Mouse (Mus musculus): Measurements from ENCODE around the gene March7.

The March7 gene

DNA sequence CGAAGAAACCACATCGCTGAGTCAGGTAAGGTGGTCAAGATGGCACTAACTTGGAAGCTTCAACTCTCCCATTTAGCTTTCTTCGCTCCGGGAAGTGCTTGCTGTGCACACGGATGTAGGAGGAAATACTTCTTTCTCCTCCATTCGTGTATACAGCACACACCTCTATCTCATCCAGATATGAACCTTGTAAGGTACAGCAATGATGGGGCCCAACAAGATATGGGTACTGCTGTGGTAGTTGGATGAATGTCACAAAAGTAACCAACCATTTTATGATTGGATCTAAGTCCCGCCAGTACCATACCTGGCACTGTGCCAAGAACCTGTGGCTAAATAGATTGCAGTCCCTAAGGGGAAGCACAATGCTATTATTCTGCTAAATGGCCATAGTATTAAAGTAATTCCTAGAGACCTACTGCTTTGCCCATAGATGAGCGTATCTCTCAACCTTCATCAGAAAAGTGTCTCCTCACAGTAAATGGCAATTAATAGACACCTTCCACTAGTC, 75.5 kb downstream of the March7 start:
- DNase-seq (ENCODE audit: low spot score), result no peak

DNA sequence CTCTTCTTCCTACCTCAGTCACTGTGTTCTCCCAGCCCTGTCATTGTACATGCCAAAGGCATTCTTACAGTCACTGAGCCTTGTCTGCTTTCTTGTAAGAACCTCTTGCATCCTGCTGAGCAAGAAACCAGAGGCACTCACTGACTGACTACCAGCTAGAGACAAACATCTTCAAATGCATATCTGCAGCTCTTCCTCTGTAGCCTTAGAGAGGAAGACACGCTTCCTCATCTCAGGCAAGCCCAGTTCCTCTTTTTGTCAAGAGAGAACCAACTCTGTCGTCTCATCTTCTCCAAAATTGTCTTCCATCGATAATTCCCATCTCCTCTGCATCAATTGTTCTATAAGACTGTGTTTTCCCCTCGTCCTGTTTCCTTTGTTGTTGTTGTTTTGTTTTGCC, 78.9 kb downstream of the March7 start:
- no peak for DNase-seq (ENCODE audit: low spot score)

DNA sequence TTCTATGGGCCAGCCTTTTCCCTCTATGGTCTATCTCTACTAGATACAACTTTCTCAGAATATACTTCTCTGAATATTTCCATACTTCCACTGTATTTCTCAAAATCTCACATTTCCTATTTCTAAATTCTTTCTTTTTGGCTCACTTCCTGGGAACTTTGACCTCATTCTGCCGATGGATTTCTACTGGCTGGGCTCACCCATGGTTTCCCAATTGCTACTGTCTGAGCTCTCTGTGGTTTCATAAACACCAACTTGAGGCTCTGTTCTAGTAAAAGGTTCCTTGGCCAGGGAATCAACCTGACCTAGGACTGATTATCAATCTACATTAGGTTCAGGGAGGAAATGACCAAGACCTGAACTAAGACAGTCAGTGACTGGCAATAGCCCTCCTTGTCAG, 79.8 kb downstream of the March7 start:
- DNase-seq (ENCODE audit: low spot score), result no peak

GRCm38 (mm10) chr2:60291381-60291780, 81.7 kb downstream of the March7 start:
- no peak for DNase-seq (ENCODE audit: low spot score)

DNA sequence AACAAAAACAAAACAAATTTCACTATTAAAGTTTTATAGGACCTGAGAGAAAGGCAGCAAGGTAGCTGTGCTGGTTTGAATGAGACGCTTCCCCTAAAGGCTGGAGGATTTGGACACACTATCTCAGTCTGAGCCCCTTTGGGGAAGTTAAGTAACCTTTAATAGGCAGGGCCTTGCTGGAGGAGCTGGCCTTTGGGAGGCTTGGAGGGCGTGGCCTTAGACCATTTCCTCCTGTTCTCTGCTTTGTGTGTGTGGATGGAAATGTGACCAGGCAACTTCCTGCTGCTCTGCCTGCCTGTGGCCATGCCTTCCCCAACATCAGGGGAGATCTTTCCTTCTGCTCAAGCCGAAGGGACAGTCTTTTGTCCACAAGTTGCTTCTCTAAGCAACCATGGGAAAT, 88.6 kb downstream of the March7 start:
- DNase-seq (ENCODE audit: low spot score), result no peak

DNA sequence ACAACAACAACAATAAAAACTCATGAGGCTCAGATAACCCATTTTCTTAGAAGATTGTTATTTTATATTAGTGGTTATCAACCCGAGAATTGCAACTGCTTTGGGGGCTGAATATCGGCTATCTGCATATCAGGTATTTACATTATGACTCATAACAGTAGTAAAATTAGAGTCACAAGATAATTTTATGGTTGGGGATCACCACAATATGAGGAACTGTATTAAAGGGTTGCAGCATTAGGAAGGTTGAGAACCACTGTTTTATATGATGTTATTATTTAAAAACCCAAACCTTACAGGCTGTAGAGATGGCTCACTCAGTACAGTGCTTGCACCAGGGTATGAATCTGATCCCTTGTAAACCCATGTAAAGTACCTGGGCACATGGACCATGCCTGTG, 89.6 kb downstream of the March7 start:
- DNase-seq (ENCODE audit: low spot score), result no peak
